Mouse (Mus musculus): ENCODE results near the gene Glrx5. TPM values are rescaled to one million over a fixed set of nuclear protein-coding genes. Genes with fewer than 3 reads are reported as not detected.

Glrx5 gene
- total and polyA plus RNA-seq, 3 experiments, result 97.4 to 320 (median 227) TPM

DNA sequence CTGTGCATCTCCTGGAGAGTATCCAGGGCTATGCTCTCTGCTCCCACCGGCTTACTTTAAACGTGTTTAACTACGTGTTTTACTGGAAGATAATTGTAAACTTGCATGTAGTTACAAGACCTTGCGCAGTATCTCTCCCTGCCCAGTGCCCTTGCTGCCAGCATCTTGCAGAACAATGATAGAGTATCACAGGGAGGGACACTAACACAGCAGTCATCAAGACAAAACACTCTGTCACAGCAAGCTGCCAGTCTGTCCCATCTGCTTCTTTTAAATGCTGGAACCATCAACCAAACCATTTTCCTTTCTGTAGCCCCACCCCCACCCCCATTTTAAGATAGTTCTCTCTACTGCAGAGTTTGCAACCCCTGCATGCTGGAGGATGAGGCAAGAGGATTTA lies 16.3 kb upstream of the Glrx5 start:
- no peak for ATAC-seq (ENCODE audit: extremely low read depth, insufficient number of reproducible peaks, low FRiP score, poor library complexity, severe bottlenecking)
- DNase-seq (ENCODE audit: low spot score), result no peak
- Histone ChIP-seq H3K36me3 (replicated peaks) (no peaks in the 10 kb centered on the region), H3K4me1 (ENCODE audit: insufficient read depth, low read depth, low read length) (peaks cover 82% of the 10 kb centered on the region), H3K27me3 (ENCODE audit: insufficient read depth, low read length) (no peaks in the 10 kb centered on the region), H3K4me3 (ENCODE audit: low read depth, low read length) (no peak overlapping the region), H3K9me3 (replicated peaks) (no peaks in the 10 kb centered on the region)
- no peak for TF ChIP-seq GATA1 (IDR thresholded peaks at IDR 0.05; ENCODE audit: borderline replicate concordance, low read length)
- TF ChIP-seq GATA2 (IDR thresholded peaks at IDR 0.05; ENCODE audit: borderline replicate concordance, low read depth, low read length), result no peak
- TF ChIP-seq CTCF (IDR thresholded peaks at IDR 0.05; ENCODE audit: low read depth, low read length), result no peak
- no peak for TF ChIP-seq POLR2AphosphoS5 (IDR thresholded peaks at IDR 0.05; ENCODE audit: insufficient replicate concordance, low read depth, low read length)
- TF ChIP-seq TAL1 (conservative IDR thresholded peaks at IDR 0.05; ENCODE audit: low read depth, low read length), result no peak

DNA sequence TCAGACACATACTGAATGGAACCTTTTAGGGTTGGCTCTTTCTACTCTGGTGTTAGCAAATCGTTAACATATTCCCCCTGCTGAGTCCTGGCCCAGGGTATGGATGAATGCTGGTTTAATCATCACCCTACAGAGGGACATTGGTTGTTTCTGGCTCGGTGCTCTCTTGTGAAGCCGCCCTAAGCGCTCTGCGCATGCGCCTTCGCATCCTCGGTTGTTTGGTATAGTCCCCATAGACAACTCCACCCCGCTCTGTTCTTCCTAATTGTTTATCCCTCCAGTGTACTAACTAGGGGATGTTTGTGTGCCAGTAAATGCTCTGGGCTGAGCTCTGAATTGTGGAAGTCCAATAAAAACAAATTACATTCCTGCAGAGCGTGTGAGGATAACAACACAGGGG lies 15.8 kb upstream of the Glrx5 start:
- TF ChIP-seq GATA2 (IDR thresholded peaks at IDR 0.05; ENCODE audit: borderline replicate concordance, low read depth, low read length) (no peak), POLR2AphosphoS5 (IDR thresholded peaks at IDR 0.05; ENCODE audit: insufficient replicate concordance, low read depth, low read length) (no peak), TAL1 (conservative IDR thresholded peaks at IDR 0.05; ENCODE audit: low read depth, low read length) (no peak), CTCF (IDR thresholded peaks at IDR 0.05; ENCODE audit: low read depth, low read length) (no peak), GATA1 (IDR thresholded peaks at IDR 0.05; ENCODE audit: borderline replicate concordance, low read length) (no peak)
- no peaks in the 10 kb centered on the region for H3K9me3 ChIP-seq (replicated peaks)
- peaks cover 2% of the 10 kb centered on the region for H3K36me3 ChIP-seq (replicated peaks)
- H3K27me3 ChIP-seq (ENCODE audit: insufficient read depth, low read length), result no peaks in the 10 kb centered on the region
- no peak overlapping the region for H3K4me3 ChIP-seq (ENCODE audit: low read depth, low read length)
- peaks cover 82% of the 10 kb centered on the region for H3K4me1 ChIP-seq (ENCODE audit: insufficient read depth, low read depth, low read length)
- DNase-seq (ENCODE audit: low spot score), result no peak
- no peak for ATAC-seq (ENCODE audit: extremely low read depth, insufficient number of reproducible peaks, low FRiP score, poor library complexity, severe bottlenecking)

DNA sequence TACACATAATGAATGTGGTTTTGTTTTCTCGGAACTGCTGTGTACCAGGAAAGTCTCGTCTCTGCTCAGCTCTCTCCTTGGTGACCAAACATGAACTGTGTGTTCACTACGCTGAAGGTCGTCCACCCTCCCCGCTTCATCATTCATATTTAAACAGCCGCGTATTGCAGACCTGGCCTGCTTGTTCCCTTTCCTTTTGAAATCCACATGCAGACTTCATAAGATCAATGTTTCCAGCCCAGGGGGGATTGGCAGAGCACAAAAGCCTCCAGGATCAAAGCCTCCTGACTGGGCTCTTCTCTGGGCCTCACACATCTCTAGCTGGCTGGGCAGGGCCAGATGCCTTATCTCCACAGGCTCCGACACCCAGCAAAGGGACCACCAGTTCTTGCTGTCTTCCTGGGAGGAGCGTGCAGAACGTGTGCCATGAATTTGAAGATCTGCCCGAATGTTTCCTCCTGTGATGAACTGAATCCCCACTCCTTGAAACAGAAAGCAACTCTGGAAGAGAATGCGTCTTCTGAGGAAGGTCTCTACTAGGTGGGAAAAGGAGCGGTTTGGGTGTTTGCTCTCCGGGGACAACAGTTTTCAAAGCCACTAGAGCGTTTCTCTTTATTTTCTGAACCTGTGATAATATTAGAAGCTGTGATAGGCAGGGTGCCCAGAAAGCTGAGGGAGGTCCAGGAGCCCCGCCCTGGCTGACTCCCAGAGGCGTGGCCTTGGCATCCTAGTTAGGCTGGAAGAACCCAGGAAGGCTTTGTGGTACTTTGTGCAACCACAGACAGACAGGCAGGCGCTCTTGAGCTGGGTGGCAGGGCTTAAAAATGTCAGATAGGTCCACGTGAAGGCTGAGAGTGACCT lies 12.9 kb upstream of the Glrx5 start:
- Histone ChIP-seq H3K36me3 (replicated peaks) (peaks cover 17% of the 10 kb centered on the region), H3K4me3 (ENCODE audit: low read depth, low read length) (peak overlapping the region; percentile 62), H3K9me3 (replicated peaks) (peaks cover 15% of the 10 kb centered on the region), H3K27me3 (ENCODE audit: insufficient read depth, low read length) (no peaks in the 10 kb centered on the region), H3K4me1 (ENCODE audit: insufficient read depth, low read depth, low read length) (peaks cover 82% of the 10 kb centered on the region)
- no peak for TF ChIP-seq POLR2AphosphoS5 (IDR thresholded peaks at IDR 0.05; ENCODE audit: insufficient replicate concordance, low read depth, low read length)
- TF ChIP-seq TAL1 (conservative IDR thresholded peaks at IDR 0.05; ENCODE audit: low read depth, low read length), result peak; percentile 24
- DNase-seq (ENCODE audit: low spot score) (peak; percentile 86), ATAC-seq (ENCODE audit: extremely low read depth, insufficient number of reproducible peaks, low FRiP score, poor library complexity, severe bottlenecking) (peak; percentile 82)

DNA sequence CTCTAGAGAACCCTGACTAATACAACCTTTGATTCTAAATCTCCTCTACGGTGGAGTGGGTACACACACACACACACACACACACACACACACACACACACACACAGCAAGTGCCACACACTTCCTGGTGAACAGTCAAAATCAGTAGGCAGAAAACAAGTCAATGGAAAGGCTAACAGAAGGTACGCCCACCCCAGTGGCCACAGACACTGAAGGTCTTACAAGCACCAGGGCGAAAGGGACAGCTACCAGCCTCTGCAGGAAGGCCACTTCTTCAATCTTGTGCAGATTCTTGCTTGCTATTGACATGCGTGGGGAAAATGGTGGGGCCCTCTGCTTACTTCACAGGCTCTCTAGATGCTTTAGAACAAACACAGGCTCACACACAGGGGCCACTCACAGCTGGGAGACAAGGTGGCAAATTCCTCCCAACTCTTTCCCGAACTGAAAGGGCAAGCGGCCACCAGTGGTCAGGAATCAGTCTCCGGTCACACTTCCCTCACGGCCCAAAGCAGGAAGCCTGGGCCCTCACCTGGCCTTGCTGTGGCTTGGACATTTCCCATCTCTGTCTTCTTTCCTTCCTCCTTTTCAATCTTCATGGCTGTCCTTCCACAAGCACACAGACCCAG lies 10.9 kb upstream of the Glrx5 start:
- Histone ChIP-seq H3K9me3 (replicated peaks) (peaks cover 15% of the 10 kb centered on the region), H3K36me3 (replicated peaks) (peaks cover 18% of the 10 kb centered on the region), H3K4me3 (ENCODE audit: low read depth, low read length) (peak overlapping the region; percentile 63; the same call in 1 of the 2 replicates), H3K4me1 (ENCODE audit: insufficient read depth, low read depth, low read length) (peaks cover 91% of the 10 kb centered on the region), H3K27me3 (ENCODE audit: insufficient read depth, low read length) (no peaks in the 10 kb centered on the region)
- DNase-seq (ENCODE audit: low spot score) (no peak), ATAC-seq (ENCODE audit: extremely low read depth, insufficient number of reproducible peaks, low FRiP score, poor library complexity, severe bottlenecking) (no peak)
- TF ChIP-seq CTCF (IDR thresholded peaks at IDR 0.05; ENCODE audit: low read depth, low read length), result no peak
- no peak for TF ChIP-seq GATA1 (IDR thresholded peaks at IDR 0.05; ENCODE audit: borderline replicate concordance, low read length)
- TF ChIP-seq GATA2 (IDR thresholded peaks at IDR 0.05; ENCODE audit: borderline replicate concordance, low read depth, low read length), result no peak
- TF ChIP-seq TAL1 (conservative IDR thresholded peaks at IDR 0.05; ENCODE audit: low read depth, low read length), result no peak
- no peak for TF ChIP-seq POLR2AphosphoS5 (IDR thresholded peaks at IDR 0.05; ENCODE audit: insufficient replicate concordance, low read depth, low read length)

DNA sequence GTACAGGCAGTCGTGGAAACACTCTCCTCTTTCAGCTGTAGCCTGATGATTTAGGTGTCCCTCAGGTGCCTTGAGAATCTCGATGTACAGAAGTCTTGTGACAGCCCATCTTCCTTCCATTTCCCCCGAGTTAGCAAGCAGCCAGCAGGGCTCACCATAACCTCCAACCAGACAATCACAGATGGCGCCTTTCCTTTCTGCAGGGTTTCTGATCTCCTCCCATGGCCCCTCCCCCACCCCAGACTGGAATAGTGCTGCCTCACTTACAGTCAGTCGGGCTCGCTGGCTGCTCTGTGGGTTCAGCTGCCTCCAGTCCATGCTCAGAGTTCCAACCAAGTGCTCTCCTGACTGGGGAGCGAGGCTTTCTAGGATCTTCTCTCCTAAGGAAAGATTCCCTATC lies 10.3 kb upstream of the Glrx5 start:
- no peak for DNase-seq (ENCODE audit: low spot score)
- Histone ChIP-seq H3K9me3 (replicated peaks) (peaks cover 15% of the 10 kb centered on the region), H3K36me3 (replicated peaks) (peaks cover 18% of the 10 kb centered on the region), H3K4me3 (ENCODE audit: low read depth, low read length) (peak overlapping the region; percentile 63; the same call in 1 of the 2 replicates), H3K4me1 (ENCODE audit: insufficient read depth, low read depth, low read length) (peaks cover 87% of the 10 kb centered on the region), H3K27me3 (ENCODE audit: insufficient read depth, low read length) (no peaks in the 10 kb centered on the region)
- TF ChIP-seq TAL1 (conservative IDR thresholded peaks at IDR 0.05; ENCODE audit: low read depth, low read length) (no peak), POLR2AphosphoS5 (IDR thresholded peaks at IDR 0.05; ENCODE audit: insufficient replicate concordance, low read depth, low read length) (no peak), CTCF (IDR thresholded peaks at IDR 0.05; ENCODE audit: low read depth, low read length) (no peak), GATA2 (IDR thresholded peaks at IDR 0.05; ENCODE audit: borderline replicate concordance, low read depth, low read length) (no peak), GATA1 (IDR thresholded peaks at IDR 0.05; ENCODE audit: borderline replicate concordance, low read length) (no peak)
- ATAC-seq (ENCODE audit: extremely low read depth, insufficient number of reproducible peaks, low FRiP score, poor library complexity, severe bottlenecking), result no peak

DNA sequence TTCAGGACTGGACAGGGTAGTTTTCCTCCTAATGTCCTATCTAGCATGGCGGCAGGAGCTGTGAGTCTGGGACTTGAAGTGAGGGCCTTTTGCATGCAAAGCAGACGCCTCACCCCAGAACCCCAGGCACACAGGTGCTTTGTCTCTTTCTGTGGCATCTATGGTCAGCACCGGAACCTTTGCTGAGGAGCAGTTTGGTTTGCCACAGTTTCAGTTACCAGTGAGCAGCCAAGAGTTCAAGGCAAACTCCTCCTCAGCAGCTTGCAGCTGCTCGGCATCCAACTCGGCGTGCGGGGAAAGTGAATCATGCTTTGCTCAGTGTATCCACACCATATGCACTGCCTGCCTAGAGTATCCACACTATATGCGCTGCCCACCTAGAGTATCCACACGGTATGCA lies 9.7 kb upstream of the Glrx5 start:
- Histone ChIP-seq H3K4me1 (ENCODE audit: insufficient read depth, low read depth, low read length) (peaks cover 86% of the 10 kb centered on the region), H3K9me3 (replicated peaks) (peaks cover 15% of the 10 kb centered on the region), H3K36me3 (replicated peaks) (peaks cover 18% of the 10 kb centered on the region), H3K27me3 (ENCODE audit: insufficient read depth, low read length) (no peaks in the 10 kb centered on the region), H3K4me3 (ENCODE audit: low read depth, low read length) (peak overlapping the region; percentile 63; the same call in 1 of the 2 replicates)
- DNase-seq (ENCODE audit: low spot score) (no peak), ATAC-seq (ENCODE audit: extremely low read depth, insufficient number of reproducible peaks, low FRiP score, poor library complexity, severe bottlenecking) (no peak)
- TF ChIP-seq POLR2AphosphoS5 (IDR thresholded peaks at IDR 0.05; ENCODE audit: insufficient replicate concordance, low read depth, low read length), result no peak
- no peak for TF ChIP-seq GATA1 (IDR thresholded peaks at IDR 0.05; ENCODE audit: borderline replicate concordance, low read length)
- TF ChIP-seq TAL1 (conservative IDR thresholded peaks at IDR 0.05; ENCODE audit: low read depth, low read length), result no peak
- no peak for TF ChIP-seq GATA2 (IDR thresholded peaks at IDR 0.05; ENCODE audit: borderline replicate concordance, low read depth, low read length)
- TF ChIP-seq CTCF (IDR thresholded peaks at IDR 0.05; ENCODE audit: low read depth, low read length), result no peak

All from G1E (cell line).